Mouse (Mus musculus): ENCODE data around the gene Stum. TPM values are rescaled to one million over a fixed set of nuclear protein-coding genes. Genes with fewer than 3 reads are reported as not detected.

The Stum gene
- polyA plus RNA-seq, 1 experiment from 2014 or later = 0.12 TPM

DNA sequence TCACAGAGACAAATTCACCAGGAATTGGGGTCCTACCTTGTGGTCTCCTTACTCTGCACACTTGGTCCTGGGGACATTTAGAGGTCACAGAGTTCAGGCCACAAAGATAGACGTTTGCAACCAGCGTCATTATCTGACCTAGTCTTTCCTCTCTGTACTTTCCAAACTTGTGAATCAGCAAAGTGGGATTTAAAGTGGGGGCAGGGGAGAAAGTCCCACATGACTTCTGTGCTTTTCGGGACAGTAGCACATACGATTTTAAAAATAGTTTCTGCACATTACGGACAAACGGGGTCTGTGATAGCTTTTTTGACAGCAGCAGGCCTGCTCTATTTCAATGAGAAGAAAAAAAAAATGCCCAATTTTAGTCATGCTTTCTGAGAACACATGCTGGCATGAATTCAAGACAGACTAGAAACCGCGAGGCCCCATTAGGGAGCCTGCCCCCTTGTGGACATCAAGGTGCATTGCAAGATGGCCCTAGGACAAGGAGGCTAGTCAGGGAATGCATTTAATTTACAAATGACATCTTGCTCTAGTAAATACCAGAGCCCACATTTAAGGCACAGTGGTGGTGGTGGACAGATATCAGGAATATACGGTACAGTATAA, 55.1 kb downstream of the Stum start:
- H3K9me3 ChIP-seq (replicated peaks) = no peaks in the 10 kb centered on the region
- WGBS (ENCODE audit: insufficient replicate concordance) = 14% methylated on average over 9 of the region's 9 CpGs
- H3K27me3 ChIP-seq = peaks cover 23% of the 10 kb centered on the region
- H3K4me3 ChIP-seq (replicated peaks) = no peak overlapping the region
- no peak overlapping the region; the same call in 1 of the 2 replicates for H3K27ac ChIP-seq
- no peak for DNase-seq
- no peak overlapping the region for H3K9ac ChIP-seq
- ATAC-seq (ENCODE audit: low read depth) = no peak
- no peak overlapping the region for H3K4me2 ChIP-seq
- peaks cover 19% of the 10 kb centered on the region for H3K4me1 ChIP-seq (replicated peaks)
- no peaks in the 10 kb centered on the region for H3K36me3 ChIP-seq

DNA sequence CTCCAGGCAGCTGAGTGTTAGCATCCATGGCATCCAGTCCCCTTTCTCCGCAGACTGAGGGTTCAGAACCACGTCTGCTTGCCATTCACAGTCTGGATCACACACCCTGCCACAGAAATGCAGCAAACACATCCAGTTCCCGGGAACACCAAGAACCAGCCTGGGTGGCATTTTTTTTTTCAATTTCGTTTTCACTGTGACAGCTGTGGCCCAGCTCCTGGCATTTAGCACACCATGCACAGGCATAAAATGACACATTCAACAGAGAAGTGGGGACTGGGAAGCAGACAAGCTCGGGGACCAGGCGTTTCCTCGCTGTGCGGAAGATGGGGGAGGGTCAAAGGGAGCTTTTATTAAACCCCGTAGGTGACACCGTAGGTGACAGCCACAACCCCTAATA, 55.6 kb downstream of the Stum start:
- ATAC-seq (ENCODE audit: low read depth) (no peak), DNase-seq (no peak)
- WGBS (ENCODE audit: insufficient replicate concordance) = 48% methylated on average over 10 of the region's 10 CpGs
- peaks cover 22% of the 10 kb centered on the region for H3K4me1 ChIP-seq (replicated peaks)
- no peak overlapping the region; the same call in 1 of the 2 replicates for H3K27ac ChIP-seq
- no peak overlapping the region for H3K4me2 ChIP-seq
- no peak overlapping the region for H3K4me3 ChIP-seq (replicated peaks)
- no peak overlapping the region for H3K9ac ChIP-seq
- H3K9me3 ChIP-seq (replicated peaks) = no peaks in the 10 kb centered on the region
- H3K36me3 ChIP-seq = no peaks in the 10 kb centered on the region
- H3K27me3 ChIP-seq = peaks cover 18% of the 10 kb centered on the region

DNA sequence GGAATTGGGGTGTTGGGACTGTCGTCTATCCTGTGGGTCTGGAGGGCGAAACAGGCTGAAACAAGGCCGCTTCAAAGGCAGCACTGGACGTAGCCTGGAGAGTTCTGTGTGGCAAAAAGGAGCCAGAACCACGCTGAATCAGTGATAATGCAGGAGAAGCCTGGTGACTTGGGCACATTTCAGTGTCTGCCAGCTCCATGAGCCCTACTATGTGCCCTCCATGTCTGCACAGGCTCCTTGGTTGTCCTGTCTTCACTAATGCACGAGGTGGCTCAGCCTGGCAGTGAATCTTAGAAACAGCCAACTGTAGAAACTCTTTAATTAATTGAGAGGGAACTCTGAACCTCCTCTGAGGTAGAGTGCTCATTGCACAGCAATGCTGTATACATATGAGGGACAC, 56.9 kb downstream of the Stum start:
- Histone ChIP-seq H3K4me3 (replicated peaks) (no peak overlapping the region), H3K27me3 (peaks cover 5% of the 10 kb centered on the region; the same call in 1 of the 2 replicates), H3K9ac (no peak overlapping the region), H3K4me1 (replicated peaks) (peaks cover 30% of the 10 kb centered on the region), H3K9me3 (replicated peaks) (no peaks in the 10 kb centered on the region), H3K27ac (no peak overlapping the region), H3K4me2 (no peak overlapping the region), H3K36me3 (no peaks in the 10 kb centered on the region)
- ATAC-seq (ENCODE audit: low read depth) = no peak
- DNase-seq = no peak
- WGBS (ENCODE audit: insufficient replicate concordance) = 65% methylated on average over 6 of the region's 6 CpGs

DNA sequence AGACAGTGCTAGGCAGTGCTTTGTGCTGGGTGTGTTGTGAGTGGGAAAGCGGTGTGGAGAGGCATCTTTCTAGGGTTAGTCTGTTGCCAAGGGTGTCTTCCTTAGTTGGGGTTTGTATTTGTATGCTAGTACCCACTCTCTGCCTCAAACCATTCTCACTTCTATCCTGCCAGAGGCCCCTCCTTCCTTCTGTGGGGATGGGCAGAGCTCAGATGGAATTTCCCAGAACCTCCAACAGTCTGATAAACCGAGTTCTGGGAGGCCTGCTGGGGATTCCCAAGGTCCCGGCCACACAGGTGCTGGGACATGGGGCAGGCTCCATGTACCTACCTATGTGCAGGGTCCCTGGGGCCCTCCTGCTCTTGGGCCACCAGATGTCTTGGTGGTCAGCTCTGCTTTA, 59.4 kb downstream of the Stum start:
- H3K4me3 ChIP-seq (replicated peaks) = no peak overlapping the region
- 65% methylated on average over 3 of the region's 3 CpGs for WGBS (ENCODE audit: insufficient replicate concordance)
- no peak overlapping the region for H3K27ac ChIP-seq
- DNase-seq = no peak
- no peak for ATAC-seq (ENCODE audit: low read depth)
- H3K4me1 ChIP-seq (replicated peaks) = peaks cover 24% of the 10 kb centered on the region
- H3K36me3 ChIP-seq = no peaks in the 10 kb centered on the region
- H3K4me2 ChIP-seq = no peak overlapping the region
- H3K9me3 ChIP-seq (replicated peaks) = no peaks in the 10 kb centered on the region
- no peaks in the 10 kb centered on the region for H3K27me3 ChIP-seq
- no peak overlapping the region for H3K9ac ChIP-seq

DNA sequence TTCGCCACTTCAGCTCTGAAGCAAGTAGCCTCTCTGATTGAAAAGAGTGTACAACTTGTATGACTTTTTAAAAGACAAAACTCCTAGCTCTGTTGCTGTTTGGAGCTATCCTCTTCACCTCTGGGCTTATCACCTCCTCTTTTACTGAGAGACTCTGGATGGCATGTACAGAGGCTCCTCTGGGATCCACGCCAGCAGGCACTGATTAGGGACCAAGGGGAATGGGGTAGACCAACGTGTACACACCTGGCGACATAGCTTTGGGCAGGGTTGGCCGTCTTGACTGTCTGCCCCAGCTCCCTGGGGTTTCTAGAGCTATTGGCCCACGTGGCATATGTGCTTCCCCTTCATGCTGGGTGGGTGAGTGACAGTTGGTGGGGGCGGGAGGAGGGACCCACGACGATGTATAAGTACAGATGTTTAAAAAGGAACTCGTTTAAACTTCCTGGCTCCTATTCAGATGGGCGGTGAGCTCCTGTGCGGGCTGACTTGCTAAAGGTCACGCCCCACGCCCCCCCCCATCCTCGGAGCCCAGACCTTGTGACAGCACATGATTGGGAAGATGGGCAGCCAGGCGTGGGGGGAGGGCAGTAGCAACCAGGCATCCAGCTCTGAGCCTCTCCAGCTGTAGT, 60.2 kb downstream of the Stum start:
- no peak overlapping the region for H3K4me2 ChIP-seq
- H3K36me3 ChIP-seq = peaks cover under 1% of the 10 kb centered on the region; the same call in 1 of the 2 replicates
- 0 out of 2 replicates have a peak overlapping the region, but pooled peaks have one; percentile 9 for H3K27ac ChIP-seq
- no peaks in the 10 kb centered on the region for H3K27me3 ChIP-seq
- 34% methylated on average over 16 of the region's 16 CpGs for WGBS (ENCODE audit: insufficient replicate concordance)
- no peak overlapping the region for H3K9ac ChIP-seq
- peaks cover 23% of the 10 kb centered on the region for H3K4me1 ChIP-seq (replicated peaks)
- no peak overlapping the region for H3K4me3 ChIP-seq (replicated peaks)
- H3K9me3 ChIP-seq (replicated peaks) = no peaks in the 10 kb centered on the region
- no peak for DNase-seq
- ATAC-seq (ENCODE audit: low read depth) = no peak

DNA sequence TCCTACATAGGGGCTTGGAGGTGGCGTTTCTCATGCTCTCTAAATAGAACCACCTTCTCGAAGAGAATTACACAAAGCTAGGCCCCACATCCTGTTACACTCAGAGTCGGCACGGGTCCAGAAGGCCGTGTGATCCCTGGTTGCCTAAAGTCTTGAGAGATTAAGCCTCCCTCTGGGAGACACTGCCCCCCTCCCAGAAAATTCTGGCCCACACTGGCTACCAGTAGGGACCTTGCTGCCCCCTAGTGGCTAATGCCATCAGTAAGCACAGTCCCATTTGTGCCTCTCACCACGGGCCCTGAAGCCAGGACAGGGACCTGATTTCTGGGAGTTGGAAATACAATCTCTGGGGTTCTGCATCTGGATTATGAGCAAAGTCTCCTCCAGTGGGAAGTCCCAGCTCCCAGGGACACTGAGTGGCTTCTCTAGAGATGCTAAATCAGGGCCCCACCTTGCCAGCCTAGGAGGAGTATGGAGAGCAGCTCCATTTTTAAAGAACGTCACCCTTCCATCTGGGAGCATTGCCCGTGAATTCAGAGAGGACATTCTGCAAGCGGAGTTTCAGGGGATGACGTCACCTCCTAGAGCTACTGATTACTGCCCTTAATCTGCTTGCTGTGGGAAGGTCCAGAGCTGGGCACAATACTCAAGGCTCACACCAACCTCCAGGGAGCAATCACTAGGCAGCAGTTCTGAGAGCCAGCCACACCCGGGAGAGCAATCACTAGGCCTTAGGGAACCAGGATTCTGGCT, 61.1 kb downstream of the Stum start:
- H3K9ac ChIP-seq = no peak overlapping the region
- H3K27me3 ChIP-seq = no peaks in the 10 kb centered on the region
- H3K4me3 ChIP-seq (replicated peaks) = no peak overlapping the region
- ATAC-seq (ENCODE audit: low read depth) = 0 out of 2 replicates have a peak, but pooled peaks have one; percentile 15
- H3K36me3 ChIP-seq = peaks cover 3% of the 10 kb centered on the region; the same call in 1 of the 2 replicates
- peaks cover 15% of the 10 kb centered on the region for H3K4me1 ChIP-seq (replicated peaks)
- peak; percentile 35 for DNase-seq
- 46% methylated on average over 11 of the region's 11 CpGs for WGBS (ENCODE audit: insufficient replicate concordance)
- no peaks in the 10 kb centered on the region for H3K9me3 ChIP-seq (replicated peaks)
- no peak overlapping the region; the same call in 1 of the 2 replicates for H3K27ac ChIP-seq
- no peak overlapping the region for H3K4me2 ChIP-seq

DNA sequence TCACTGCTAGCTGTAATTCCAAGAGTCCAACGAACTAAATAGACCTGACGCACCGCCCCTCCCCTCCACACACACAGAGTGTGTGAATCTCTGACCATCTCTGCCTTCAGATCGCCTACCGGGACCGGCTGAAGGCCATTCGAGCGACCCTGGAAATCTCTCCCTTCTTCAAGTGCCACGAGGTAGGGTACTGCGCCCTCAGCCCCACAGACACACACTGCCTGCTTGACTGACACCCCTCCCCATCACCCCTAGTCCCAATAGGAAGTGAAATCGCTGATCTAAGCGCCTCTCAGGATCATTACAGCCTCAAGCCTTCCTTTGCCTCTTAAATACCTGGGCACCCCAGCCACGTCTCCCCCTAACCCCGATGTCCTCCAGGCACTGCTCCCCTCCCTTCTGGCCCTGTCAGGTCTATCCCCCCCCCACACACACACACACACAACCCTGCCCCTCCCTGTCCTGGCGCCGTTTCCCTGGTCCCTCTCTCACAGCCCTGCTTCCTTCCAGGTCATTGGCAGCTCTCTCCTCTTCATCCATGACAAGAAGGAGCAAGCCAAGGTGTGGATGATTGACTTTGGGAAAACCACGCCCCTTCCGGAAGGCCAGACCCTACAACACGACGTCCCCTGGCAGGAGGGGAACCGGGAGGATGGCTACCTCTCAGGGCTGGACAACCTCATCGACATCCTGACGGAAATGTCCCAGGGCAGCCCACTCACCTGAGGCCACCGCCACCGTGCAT, 62.0 kb downstream of the Stum start:
- Histone ChIP-seq H3K36me3 (peaks cover 3% of the 10 kb centered on the region; the same call in 1 of the 2 replicates), H3K27ac (no peak overlapping the region)

DNA sequence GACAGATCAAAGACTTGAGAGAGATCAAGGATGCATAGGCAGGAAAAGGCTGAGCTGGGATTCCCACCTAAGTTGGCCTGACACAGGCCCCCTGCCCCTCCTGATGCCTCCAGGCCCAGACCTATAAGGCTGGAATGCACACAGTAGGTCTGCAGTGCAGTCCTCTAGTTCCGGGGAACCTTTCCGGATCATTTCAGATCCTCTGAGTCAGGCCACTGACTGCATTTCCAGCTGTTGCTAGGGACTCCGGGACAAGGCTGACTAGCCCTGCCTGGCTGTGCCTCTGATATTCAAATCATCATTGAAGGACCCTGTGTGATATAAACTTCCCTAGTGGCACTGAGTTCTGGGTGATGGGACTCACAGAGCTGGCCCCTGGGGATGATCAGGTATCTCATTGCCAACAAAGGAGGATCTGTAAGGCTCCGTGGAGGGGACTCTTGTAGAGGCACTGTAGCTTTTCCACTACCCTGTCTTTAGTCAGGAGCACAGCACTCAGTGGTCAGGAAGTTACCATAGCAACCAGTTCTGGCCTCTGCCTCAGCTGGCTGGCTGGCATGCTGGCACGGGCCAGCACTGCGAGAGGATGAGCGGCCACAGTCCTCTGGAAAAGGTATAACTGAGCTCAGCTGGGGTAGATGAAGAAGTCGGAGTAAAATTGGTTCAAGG, 62.7 kb downstream of the Stum start:
- Histone ChIP-seq H3K9ac (no peak overlapping the region), H3K4me1 (replicated peaks) (peaks cover 25% of the 10 kb centered on the region), H3K9me3 (replicated peaks) (no peaks in the 10 kb centered on the region), H3K4me3 (replicated peaks) (no peak overlapping the region), H3K27ac (no peak overlapping the region), H3K36me3 (peaks cover 3% of the 10 kb centered on the region; the same call in 1 of the 2 replicates), H3K27me3 (no peaks in the 10 kb centered on the region), H3K4me2 (no peak overlapping the region)
- DNase-seq (no peak), ATAC-seq (ENCODE audit: low read depth) (no peak)
- WGBS (ENCODE audit: insufficient replicate concordance) = 80% methylated on average over 8 of the region's 8 CpGs

More for the DNA sequence above, 62.0 kb downstream of the Stum start:
- Histone ChIP-seq H3K4me1 (replicated peaks) (peaks cover 24% of the 10 kb centered on the region), H3K4me2 (no peak overlapping the region), H3K4me3 (replicated peaks) (no peak overlapping the region), H3K27me3 (no peaks in the 10 kb centered on the region), H3K9me3 (replicated peaks) (no peaks in the 10 kb centered on the region), H3K9ac (no peak overlapping the region)
- no peak for DNase-seq
- ATAC-seq (ENCODE audit: low read depth) = 0 out of 2 replicates have a peak, but pooled peaks have one; percentile 22
- 76% methylated on average over 25 of the region's 25 CpGs for WGBS (ENCODE audit: insufficient replicate concordance)

DNA sequence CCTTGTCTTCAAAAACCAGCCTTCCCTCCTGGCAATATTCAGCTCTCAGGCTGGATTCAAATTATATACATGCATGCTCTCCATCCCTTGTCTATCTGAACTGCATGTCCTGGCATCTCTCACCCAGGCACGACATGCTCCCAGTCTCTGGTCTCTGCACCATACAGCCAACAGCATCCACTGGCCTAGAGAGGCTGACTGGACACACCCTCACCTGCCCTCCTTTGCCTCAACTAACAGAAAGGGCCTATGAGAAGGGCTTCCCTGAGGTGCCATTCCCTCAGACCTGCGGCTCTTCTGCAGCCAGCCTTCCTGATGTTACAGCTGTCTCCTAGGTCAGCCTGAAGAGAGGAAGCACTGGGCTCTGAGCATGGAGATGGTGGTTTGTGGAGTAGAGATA, 64.2 kb downstream of the Stum start:
- 68% methylated on average over 2 of the region's 2 CpGs for WGBS (ENCODE audit: insufficient replicate concordance)
- Histone ChIP-seq H3K9me3 (replicated peaks) (no peaks in the 10 kb centered on the region), H3K4me2 (no peak overlapping the region), H3K4me1 (replicated peaks) (peaks cover 25% of the 10 kb centered on the region), H3K27ac (no peak overlapping the region), H3K9ac (no peak overlapping the region), H3K36me3 (peaks cover 3% of the 10 kb centered on the region; the same call in 1 of the 2 replicates), H3K27me3 (no peaks in the 10 kb centered on the region), H3K4me3 (replicated peaks) (no peak overlapping the region)
- ATAC-seq (ENCODE audit: low read depth) (no peak), DNase-seq (no peak)

DNA sequence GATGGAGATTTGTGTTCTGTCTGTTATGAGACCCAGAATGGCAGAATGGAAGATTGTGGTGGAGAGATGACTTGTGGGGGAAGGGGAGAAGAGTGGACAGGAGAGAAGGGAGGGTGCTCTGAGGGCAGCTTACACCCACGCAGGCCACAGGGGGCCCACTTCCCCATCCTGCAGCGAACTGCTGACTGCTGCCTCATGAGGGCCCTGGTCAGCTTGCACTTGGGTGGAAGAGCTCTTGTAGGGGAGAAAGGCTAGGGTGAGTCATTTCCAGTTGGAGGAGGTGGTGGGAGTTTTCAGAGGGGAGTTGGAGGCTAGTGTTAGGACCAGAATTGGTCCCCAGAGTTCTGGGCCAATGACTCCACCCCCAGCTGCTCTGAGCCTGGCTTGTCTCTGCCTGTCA, 66.2 kb downstream of the Stum start:
- Histone ChIP-seq H3K27me3 (no peaks in the 10 kb centered on the region), H3K27ac (no peak overlapping the region), H3K9ac (no peak overlapping the region), H3K9me3 (replicated peaks) (no peaks in the 10 kb centered on the region), H3K4me1 (replicated peaks) (peaks cover 15% of the 10 kb centered on the region; the same call in 1 of the 2 replicates), H3K4me2 (no peak overlapping the region), H3K4me3 (replicated peaks) (no peak overlapping the region), H3K36me3 (peaks cover 3% of the 10 kb centered on the region; the same call in 1 of the 2 replicates)
- 30% methylated on average over 2 of the region's 2 CpGs for WGBS (ENCODE audit: insufficient replicate concordance)
- DNase-seq (no peak), ATAC-seq (ENCODE audit: low read depth) (no peak)
